9 mouse cellular contexts compared by ENCODE assay signal in genomic region chr3:33090001-33090400, GRCm38 (mm10). TPM values are rescaled to one million over a fixed set of nuclear protein-coding genes. Genes with fewer than 3 reads are reported as not detected.
A peak's percentile ranks its signal among the peaks of the same experiment; 100 is the strongest.
DNase-seq lines count a peak whose midpoint lies in the region; ATAC-seq lines count a peak whose summit lies in the region.
"Had no signal": no experiment of that assay in that cellular context is flagged by ENCODE, and none has a peak within 500 bp of the region (broad histone marks: within the 10 kb centered on the region; RNA-seq: fewer than 3 reads in every experiment).

No protein-coding gene starts in this region.

- no peaks in the 10 kb centered on the region for H3K4me1 ChIP-seq in heart, embryonic 16.5 days (ENCODE audit: control insufficient read depth, insufficient read depth, low read length)
- peaks cover 13% of the 10 kb centered on the region for H3K4me1 ChIP-seq in hindbrain, embryonic 12.5 days
- no peaks in the 10 kb centered on the region for H3K4me1 ChIP-seq in neural tube, embryonic 11.5 days (ENCODE audit: control insufficient read depth, insufficient read depth, low read length)

- 35% methylated on average over 9 of the region's 9 CpGs for WGBS in heart, embryonic 16.5 days
- WGBS in hindbrain, embryonic 12.5 days, result 17% methylated on average over 9 of the region's 9 CpGs
- 28% methylated on average over 9 of the region's 9 CpGs for WGBS in neural tube, embryonic 11.5 days

- DNase-seq in heart, adult 9 months (ENCODE audit: low spot score in 2 of 2), result no peak
- peak; percentile 73 for DNase-seq in embryo, embryonic 10 days (ENCODE audit: low spot score)
- DNase-seq in neural tube, embryonic 11.5 days (ENCODE audit: low spot score), result peak; percentile 62
- no peak for DNase-seq in thymus, postnatal 4 days
- no peak for DNase-seq in thymus, postnatal 14 days
- DNase-seq in thymus, postnatal 36 days, result no peak

- ATAC-seq in heart, embryonic 16.5 days (replicated peaks; ENCODE audit: extremely low read depth, insufficient read depth, low FRiP score), result no peak
- peak; percentile 90 for ATAC-seq in hindbrain, embryonic 12.5 days (ENCODE audit: low FRiP score)
- ATAC-seq in neural tube, embryonic 11.5 days (ENCODE audit: insufficient read depth, low FRiP score, low TSS enrichment), result peak; percentile 81
- ATAC-seq: lung, postnatal 0 days had no signal

- H3K4me3 ChIP-seq in heart, embryonic 16.5 days (ENCODE audit: low read length), result no peak overlapping the region
- H3K4me3 ChIP-seq in hindbrain, embryonic 12.5 days, result 0 out of 2 replicates have a peak overlapping the region, but pooled peaks have one; percentile 10
- no peak overlapping the region for H3K4me3 ChIP-seq in neural tube, embryonic 11.5 days (ENCODE audit: low read depth, low read length)

- H3K4me2 ChIP-seq in heart, embryonic 16.5 days (ENCODE audit: low read depth, low read length), result peak overlapping the region; percentile 0; the same call in 1 of the 2 replicates
- H3K4me2 ChIP-seq in hindbrain, embryonic 12.5 days (replicated peaks), result peak overlapping the region; percentile 46
- peak overlapping the region; percentile 19; the same call in 1 of the 2 replicates for H3K4me2 ChIP-seq in neural tube, embryonic 11.5 days (ENCODE audit: low read depth)

- H3K36me3 ChIP-seq in heart, embryonic 16.5 days (ENCODE audit: control insufficient read depth, insufficient read depth), result no peaks in the 10 kb centered on the region
- no peaks in the 10 kb centered on the region for H3K36me3 ChIP-seq in hindbrain, embryonic 12.5 days
- no peaks in the 10 kb centered on the region for H3K36me3 ChIP-seq in neural tube, embryonic 11.5 days (ENCODE audit: control insufficient read depth, insufficient read depth, low read length)

- no peak overlapping the region for H3K9ac ChIP-seq in heart, embryonic 16.5 days (ENCODE audit: low read length)
- no peak overlapping the region for H3K9ac ChIP-seq in hindbrain, embryonic 12.5 days
- H3K9ac ChIP-seq in neural tube, embryonic 11.5 days (ENCODE audit: low read length), result no peak overlapping the region

- H3K27ac ChIP-seq in heart, embryonic 16.5 days (ENCODE audit: low read length), result no peak overlapping the region
- no peak overlapping the region; the same call in 1 of the 2 replicates for H3K27ac ChIP-seq in hindbrain, embryonic 12.5 days
- H3K27ac ChIP-seq in neural tube, embryonic 11.5 days (ENCODE audit: low read depth, low read length), result no peak overlapping the region

- H3K27me3 ChIP-seq in heart, embryonic 16.5 days (ENCODE audit: control insufficient read depth, insufficient read depth, low read length), result no peaks in the 10 kb centered on the region
- H3K27me3 ChIP-seq in hindbrain, embryonic 12.5 days, result no peaks in the 10 kb centered on the region
- no peaks in the 10 kb centered on the region for H3K27me3 ChIP-seq in neural tube, embryonic 11.5 days (ENCODE audit: control insufficient read depth, insufficient read depth, low read length)

- H3K9me3 ChIP-seq in heart, embryonic 16.5 days (replicated peaks; ENCODE audit: control insufficient read depth, low read length), result no peaks in the 10 kb centered on the region
- H3K9me3 ChIP-seq in hindbrain, embryonic 12.5 days (replicated peaks), result no peaks in the 10 kb centered on the region
- no peaks in the 10 kb centered on the region for H3K9me3 ChIP-seq in neural tube, embryonic 11.5 days (ENCODE audit: control insufficient read depth, low read length)

RNA-seq across cellular contexts. Expression of gene Pex5l, which starts 53.0 kb away (rescaled TPM):
- polyA plus RNA-seq in heart, embryonic 16.5 days (2015; fragmentation: Nextera tagmentation; extraction: Ambion mirVana), result 0.12 and 0.20 TPM in 2 replicates
- polyA plus RNA-seq in hindbrain, embryonic 12.5 days (2016; fragmentation: Nextera tagmentation; extraction: Ambion mirVana), result 3.1 and 3.7 TPM in 2 replicates
- 4.2 and 6.6 TPM in 2 replicates for polyA plus RNA-seq in neural tube, embryonic 11.5 days (2014; fragmentation: Nextera tagmentation; extraction: Ambion mirVana)

Comparison
In these comparisons a context has a peak if more than half of its experiments do, and no peak if none do; other contexts are left out.
1. DNase-seq: peak in embryo, embryonic 10 days (single experiment) and neural tube, embryonic 11.5 days (single experiment); none in heart, adult 9 months (0 of 2), thymus, postnatal 4 days (single experiment), thymus, postnatal 14 days (single experiment) and thymus, postnatal 36 days (0 of 2).
2. Peak in every context shown above with its lines, with median percentiles within 50 percentile points of each other: H3K4me2 ChIP-seq.